Mouse (Mus musculus) heart, embryonic 14.5 days (tissue): Measurements from ENCODE around the gene Pde2a. TPM values are rescaled to one million over a fixed set of nuclear protein-coding genes. Genes with fewer than 3 reads are reported as not detected.

ENCODE experiments used
- ATAC-seq: fragments of 200-750 bp; cut with Nextera tagmentation; 2 replicates; pipeline ENCODE4 v1.8.0; 2017; ENCODE audit warnings: low read depth, moderate TSS enrichment; ENCODE audit not compliant: insufficient number of reproducible peaks, insufficient read depth, low FRiP score
- H3K27ac ChIP-seq, 2 experiments: fragments of 200-500 bp in 1 of 2; fragments of 300-500 bp in 1 of 2; sonication (generic) in 1 of 2; replicated peaks in 1 of 2; 2 replicates each; pipeline ENCODE4 v1.5.1; 2012 to 2014; ENCODE audit warnings: low read depth in 2 of 2, low read length in 2 of 2, control low read depth in 1 of 2, mild to moderate bottlenecking in 1 of 2, mixed read lengths in 1 of 2; ENCODE audit not compliant: control insufficient read depth in 1 of 2, insufficient read depth in 1 of 2
- H3K27me3 ChIP-seq: fragments of 300-500 bp; sonication (generic); 2 replicates; pipeline ENCODE4 v1.6.1; 2014; ENCODE audit warnings: mild to moderate bottlenecking, low read length, control low read depth; ENCODE audit not compliant: control insufficient read depth, insufficient read depth
- H3K36me3 ChIP-seq: fragments of 300-500 bp; sonication (generic); 2 replicates; pipeline ENCODE4 v1.6.1; 2014; ENCODE audit warnings: mild to moderate bottlenecking, control low read depth, low read length, mixed read lengths; ENCODE audit not compliant: control insufficient read depth, insufficient read depth
- H3K4me1 ChIP-seq, 2 experiments: fragments of 200-500 bp in 1 of 2; fragments of 300-500 bp in 1 of 2; sonication (generic) in 1 of 2; 2 replicates each; pipeline ENCODE4 v1.6.1; 2012 to 2014; ENCODE audit warnings: low read length in 2 of 2, control low read depth in 1 of 2, mixed read lengths in 1 of 2; ENCODE audit not compliant: control insufficient read depth in 2 of 2, insufficient read depth in 2 of 2
- H3K4me2 ChIP-seq: fragments of 300-500 bp; sonication (generic); 2 replicates; pipeline ENCODE4 v1.6.1; 2014; ENCODE audit warnings: mild to moderate bottlenecking, low read length
- H3K4me3 ChIP-seq, 2 experiments: fragments of 200-500 bp in 1 of 2; fragments of 300-500 bp in 1 of 2; sonication (generic) in 1 of 2; 2 replicates each; pipeline ENCODE4 v1.5.1; 2012 to 2014; ENCODE audit warnings: low read length in 2 of 2, mild to moderate bottlenecking in 2 of 2, control low read depth in 1 of 2, low read depth in 1 of 2, moderate library complexity in 1 of 2; ENCODE audit not compliant: control insufficient read depth in 1 of 2, insufficient read depth in 1 of 2
- H3K9ac ChIP-seq: fragments of 300-500 bp; sonication (generic); 2 replicates; pipeline ENCODE4 v1.6.1; 2014; ENCODE audit warnings: mild to moderate bottlenecking, low read length
- H3K9me3 ChIP-seq: fragments of 300-500 bp; sonication (generic); 2 replicates; pipeline ENCODE4 v1.6.1; 2016; ENCODE audit warnings: low read length, control low read depth; ENCODE audit not compliant: control insufficient read depth
- WGBS: fragments of 180-500 bp; shearing (Covaris S2); extraction: QIAGEN DNeasy Blood & Tissue Kit; methylation state at CpG from one replicate; pipeline ENCODE4 v1.1.7; 2014; 5-methylcytosine and 5-hydroxymethylcytosine counted together
- polyA plus RNA-seq: library from polyadenylated mRNA; unstranded; fragments of >200 nt; fragmentation: Nextera tagmentation; extraction: Ambion mirVana; gene quantifications from 2 replicates; pipeline ENCODE4 v1.2.1, GENCODE M21; 2014

Gene Pde2a
- polyA plus RNA-seq, 1 experiment from 2014 or later: 13.8 TPM

GRCm38 (mm10) chr7:101465850-101466580, 44.5 kb downstream of the Pde2a start:
- Histone ChIP-seq H3K36me3 (no peaks in the 10 kb centered on the region), H3K4me1 (peaks cover 16 to 37% of the 10 kb centered on the region in 2 experiments), H3K9ac (no peak overlapping the region), H3K27me3 (no peaks in the 10 kb centered on the region), H3K4me2 (no peak overlapping the region), H3K4me3 (no peak overlapping the region), H3K9me3 (no peaks in the 10 kb centered on the region), H3K27ac (peak overlapping the region; percentile 34 to 58; a peak in 3 of 4 replicates)
- 70% methylated on average over 8 of the region's 8 CpGs for WGBS
- no peak for ATAC-seq

GRCm38 (mm10) chr7:101466581-101467081, 45.1 kb downstream of the Pde2a start:
- 0 out of 4 replicates have a peak overlapping the region, but pooled peaks of 1 of the 2 experiments have one; percentile 24 for H3K27ac ChIP-seq
- peaks cover 16 to 37% of the 10 kb centered on the region in 2 experiments for H3K4me1 ChIP-seq
- no peak overlapping the region for H3K9ac ChIP-seq
- H3K4me3 ChIP-seq: no peak overlapping the region
- no peaks in the 10 kb centered on the region for H3K27me3 ChIP-seq
- WGBS: 73% methylated on average over 6 of the region's 6 CpGs
- no peaks in the 10 kb centered on the region for H3K36me3 ChIP-seq
- no peak for ATAC-seq
- H3K4me2 ChIP-seq: no peak overlapping the region
- H3K9me3 ChIP-seq: no peaks in the 10 kb centered on the region

GRCm38 (mm10) chr7:101471423-101471822, 49.9 kb downstream of the Pde2a start:
- H3K27me3 ChIP-seq: no peaks in the 10 kb centered on the region
- ATAC-seq: no peak
- H3K36me3 ChIP-seq: no peaks in the 10 kb centered on the region
- H3K9me3 ChIP-seq: no peaks in the 10 kb centered on the region
- WGBS: 93% methylated on average over 2 of the region's 2 CpGs
- H3K9ac ChIP-seq: no peak overlapping the region
- peaks cover 27 to 35% of the 10 kb centered on the region in 2 experiments for H3K4me1 ChIP-seq
- no peak overlapping the region for H3K4me3 ChIP-seq
- H3K27ac ChIP-seq: no peak overlapping the region
- H3K4me2 ChIP-seq: no peak overlapping the region

GRCm38 (mm10) chr7:101471968-101472480, 50.5 kb downstream of the Pde2a start:
- no peak overlapping the region for H3K4me2 ChIP-seq
- H3K4me1 ChIP-seq: peaks cover 24 to 29% of the 10 kb centered on the region in 2 experiments
- no peak overlapping the region for H3K4me3 ChIP-seq
- ATAC-seq: no peak
- no peaks in the 10 kb centered on the region for H3K27me3 ChIP-seq
- WGBS: 75% methylated on average over 3 of the region's 3 CpGs
- H3K27ac ChIP-seq: peak overlapping the region in 1 of 2 experiments; percentile 66; a peak in 2 of 4 replicates
- no peak overlapping the region for H3K9ac ChIP-seq
- no peaks in the 10 kb centered on the region for H3K36me3 ChIP-seq
- H3K9me3 ChIP-seq: no peaks in the 10 kb centered on the region

- H3K36me3 ChIP-seq: no peaks in the 10 kb centered on the region
- H3K4me3 ChIP-seq: no peak overlapping the region
- 30% methylated on average over 10 of the region's 10 CpGs for WGBS
- H3K4me2 ChIP-seq: peak overlapping the region; percentile 38
- H3K4me1 ChIP-seq: peaks cover 20 to 26% of the 10 kb centered on the region in 2 experiments
- peak overlapping the region in 1 of 2 experiments; percentile 66; a peak in 2 of 4 replicates for H3K27ac ChIP-seq
- 0 out of 2 replicates have a peak, but pooled peaks have one; percentile 32 for ATAC-seq
- H3K9me3 ChIP-seq: no peaks in the 10 kb centered on the region
- no peak overlapping the region for H3K9ac ChIP-seq
- no peaks in the 10 kb centered on the region for H3K27me3 ChIP-seq
Observed at GRCm38 (mm10) chr7:101472598-101473558, 51.4 kb downstream of the Pde2a start.

- WGBS: 56% methylated on average over 5 of the region's 5 CpGs
- Histone ChIP-seq H3K9ac (no peak overlapping the region), H3K9me3 (no peaks in the 10 kb centered on the region), H3K27me3 (no peaks in the 10 kb centered on the region), H3K4me2 (no peak overlapping the region), H3K4me1 (peaks cover 20 to 24% of the 10 kb centered on the region in 2 experiments), H3K36me3 (no peaks in the 10 kb centered on the region), H3K27ac (no peak overlapping the region), H3K4me3 (no peak overlapping the region)
- no peak for ATAC-seq
Observed at GRCm38 (mm10) chr7:101474399-101474811, 52.9 kb downstream of the Pde2a start.

- Histone ChIP-seq H3K9me3 (no peaks in the 10 kb centered on the region), H3K4me1 (peaks cover 20 to 22% of the 10 kb centered on the region in 2 experiments), H3K27me3 (no peaks in the 10 kb centered on the region), H3K27ac (no peak overlapping the region), H3K4me3 (no peak overlapping the region), H3K9ac (no peak overlapping the region), H3K36me3 (no peaks in the 10 kb centered on the region), H3K4me2 (no peak overlapping the region)
- WGBS: 75% methylated on average over 3 of the region's 3 CpGs
- ATAC-seq: no peak
Observed at GRCm38 (mm10) chr7:101476028-101476427, 54.5 kb downstream of the Pde2a start.
